Mouse (Mus musculus) kidney, postnatal 0 days (tissue): ENCODE data around the gene Ewsr1. TPM values are rescaled to one million over a fixed set of nuclear protein-coding genes. Genes with fewer than 3 reads are reported as not detected.

Experiments
- ATAC-seq: fragments of 200-750 bp; cut with Nextera tagmentation; replicated peaks from 2 replicates; pipeline ENCODE4 v1.8.0; 2017; ENCODE audit warnings: low read depth, moderate number of reproducible peaks, moderate TSS enrichment, moderate library complexity; ENCODE audit not compliant: low FRiP score
- DNase-seq: peaks from one replicate; pipeline ENCODE4 v3.0.0-alpha.2; 2016; ENCODE audit warnings: low spot score
- H3K27ac ChIP-seq: fragments of 300-500 bp; sonication (generic); 2 replicates; pipeline ENCODE4 v1.5.1; 2014; ENCODE audit warnings: mild to moderate bottlenecking
- H3K27me3 ChIP-seq: fragments of 300-500 bp; sonication (generic); 2 replicates; pipeline ENCODE4 v1.6.1; 2014; ENCODE audit warnings: low read length, mixed read lengths; ENCODE audit not compliant: insufficient read depth
- H3K36me3 ChIP-seq: fragments of 300-500 bp; sonication (generic); 2 replicates; pipeline ENCODE4 v1.6.1; 2014; ENCODE audit warnings: low read length, mixed read lengths; ENCODE audit not compliant: insufficient read depth
- H3K4me1 ChIP-seq: fragments of 300-500 bp; sonication (generic); replicated peaks from 2 replicates; pipeline ENCODE4 v1.6.1; 2014; ENCODE audit warnings: antibody characterized with exemption, low read length, mixed read lengths; ENCODE audit not compliant: insufficient read depth
- H3K4me2 ChIP-seq: fragments of 300-500 bp; sonication (generic); 2 replicates; pipeline ENCODE4 v1.6.1; 2014; ENCODE audit warnings: mild to moderate bottlenecking, low read length, moderate library complexity, mixed read lengths
- H3K4me3 ChIP-seq: fragments of 300-500 bp; sonication (generic); replicated peaks from 2 replicates; pipeline ENCODE4 v1.5.1; 2014; ENCODE audit warnings: low read depth, low read length
- H3K9ac ChIP-seq: fragments of 300-500 bp; sonication (generic); 2 replicates; pipeline ENCODE4 v1.6.1; 2014; ENCODE audit warnings: low read depth, low read length
- H3K9me3 ChIP-seq: fragments of 300-500 bp; sonication (generic); replicated peaks from 2 replicates; pipeline ENCODE4 v1.6.1; 2016; ENCODE audit warnings: low read length, inconsistent platforms, mixed read lengths
- CTCF ChIP-seq: IDR thresholded peaks from 2 replicates; pipeline ENCODE4 v1.5.1; 2016; ENCODE audit warnings: antibody characterized with exemption, low read depth, mild to moderate bottlenecking, moderate library complexity
- WGBS: fragments of 180-500 bp; shearing (Covaris S2); extraction: QIAGEN DNeasy Blood & Tissue Kit; methylation state at CpG from one replicate; pipeline ENCODE4 v1.1.7; 2014; 5-methylcytosine and 5-hydroxymethylcytosine counted together
- microRNA-seq: library from miRNA; unstranded; fragments of <30 nt; microRNA quantifications from one replicate; pipeline ENCODE4, GENCODE M21; 2016
- polyA plus RNA-seq: library from polyadenylated mRNA; unstranded; fragments of >200 nt; fragmentation: Nextera tagmentation; extraction: Ambion mirVana; gene quantifications from 2 replicates; pipeline ENCODE4 v1.2.1, GENCODE M21; 2015

Gene Ewsr1
- polyA plus RNA-seq, 1 experiment from 2014 or later: 477 TPM

- no peak for TF ChIP-seq CTCF
- WGBS: 78% methylated on average over 8 of the region's 8 CpGs
- Histone ChIP-seq H3K4me3 (no peak overlapping the region), H3K36me3 (peaks cover 63% of the 10 kb centered on the region), H3K4me1 (peaks cover 3% of the 10 kb centered on the region; the same call in 1 of the 2 replicates), H3K9me3 (no peaks in the 10 kb centered on the region), H3K27me3 (no peaks in the 10 kb centered on the region), H3K4me2 (no peak overlapping the region), H3K27ac (no peak overlapping the region), H3K9ac (no peak overlapping the region)
- no peak for DNase-seq
- no peak for ATAC-seq
Observed at GRCm38 (mm10) chr11:5037146-5037854, 61.8 kb downstream of the Ewsr1 start.

- WGBS: 66% methylated on average over 4 of the region's 4 CpGs
- H3K27me3 ChIP-seq: no peaks in the 10 kb centered on the region
- no peak for TF ChIP-seq CTCF
- H3K4me1 ChIP-seq: no peaks in the 10 kb centered on the region
- no peak overlapping the region for H3K4me3 ChIP-seq
- H3K36me3 ChIP-seq: peaks cover 67% of the 10 kb centered on the region
- ATAC-seq (no peak), DNase-seq (no peak)
- H3K9ac ChIP-seq: no peak overlapping the region
- H3K4me2 ChIP-seq: no peak overlapping the region
- H3K9me3 ChIP-seq: no peaks in the 10 kb centered on the region
- H3K27ac ChIP-seq: no peak overlapping the region
Observed at GRCm38 (mm10) chr11:5035421-5035820, 63.6 kb downstream of the Ewsr1 start.

GRCm38 (mm10) chr11:5033136-5033535 is 65.9 kb downstream of the Ewsr1 start:
- H3K9ac ChIP-seq: no peak overlapping the region
- H3K4me2 ChIP-seq: no peak overlapping the region
- no peaks in the 10 kb centered on the region for H3K9me3 ChIP-seq
- no peaks in the 10 kb centered on the region for H3K4me1 ChIP-seq
- ATAC-seq: no peak
- DNase-seq: no peak
- no peak for TF ChIP-seq CTCF
- no peak overlapping the region for H3K27ac ChIP-seq
- no peak overlapping the region for H3K4me3 ChIP-seq
- H3K27me3 ChIP-seq: no peaks in the 10 kb centered on the region
- WGBS: 80% methylated on average over 3 of the region's 3 CpGs
- H3K36me3 ChIP-seq: peaks cover 61% of the 10 kb centered on the region

- H3K4me2 ChIP-seq: no peak overlapping the region
- H3K4me3 ChIP-seq: no peak overlapping the region
- DNase-seq (no peak), ATAC-seq (no peak)
- no peaks in the 10 kb centered on the region for H3K4me1 ChIP-seq
- H3K27ac ChIP-seq: no peak overlapping the region
- peaks cover 60% of the 10 kb centered on the region for H3K36me3 ChIP-seq
- 88% methylated on average over 10 of the region's 10 CpGs for WGBS
- no peaks in the 10 kb centered on the region for H3K9me3 ChIP-seq
- no peak for TF ChIP-seq CTCF
- no peaks in the 10 kb centered on the region for H3K27me3 ChIP-seq
- no peak overlapping the region for H3K9ac ChIP-seq
Observed at GRCm38 (mm10) chr11:5032706-5033105, 66.4 kb downstream of the Ewsr1 start.

GRCm38 (mm10) chr11:5028228-5028627 is 70.8 kb downstream of the Ewsr1 start:
- Histone ChIP-seq H3K4me2 (no peak overlapping the region), H3K9me3 (no peaks in the 10 kb centered on the region), H3K27ac (no peak overlapping the region), H3K4me3 (no peak overlapping the region), H3K27me3 (no peaks in the 10 kb centered on the region), H3K9ac (no peak overlapping the region), H3K4me1 (no peaks in the 10 kb centered on the region), H3K36me3 (peaks cover 60% of the 10 kb centered on the region)
- WGBS: 90% methylated on average over 7 of the region's 7 CpGs
- no peak for DNase-seq
- no peak for ATAC-seq
- no peak for TF ChIP-seq CTCF

- H3K4me1 ChIP-seq: no peaks in the 10 kb centered on the region
- no peak overlapping the region for H3K4me3 ChIP-seq
- no peak overlapping the region for H3K9ac ChIP-seq
- DNase-seq (no peak), ATAC-seq (no peak)
- peaks cover 51% of the 10 kb centered on the region for H3K36me3 ChIP-seq
- H3K27me3 ChIP-seq: no peaks in the 10 kb centered on the region
- H3K4me2 ChIP-seq: no peak overlapping the region
- H3K9me3 ChIP-seq: no peaks in the 10 kb centered on the region
- TF ChIP-seq CTCF: no peak
- H3K27ac ChIP-seq: no peak overlapping the region
- WGBS: 100% methylated on average over 1 of the region's 1 CpGs
Observed at GRCm38 (mm10) chr11:5025108-5025507, 74.0 kb downstream of the Ewsr1 start.

Small RNA genes within 50 kb of the gene (microRNA-seq; reads per million reads assigned to microRNA genes)
- not detected for gene Gm47296

Other genes with a start within 250 kb of the Ewsr1 start
- 33.3 and 35.6 TPM in 2 replicates for gene Nf2, start 249.7 kb downstream of the Ewsr1 start, polyA plus RNA-seq
- 82.0 and 90.8 TPM in 2 replicates for gene Nipsnap1, start 225.3 kb downstream of the Ewsr1 start, polyA plus RNA-seq
- gene Thoc5, start 203.9 kb downstream of the Ewsr1 start, polyA plus RNA-seq: 27.3 and 29.8 TPM in 2 replicates
- 0.08 and 0.11 TPM in 2 replicates for gene Nefh, start 151.2 kb downstream of the Ewsr1 start, polyA plus RNA-seq
- gene Ap1b1, start 112.4 kb downstream of the Ewsr1 start, polyA plus RNA-seq: 54.5 and 61.6 TPM in 2 replicates
- 1.9 and 2.7 TPM in 2 replicates for gene Rasl10a, start 41.1 kb downstream of the Ewsr1 start, polyA plus RNA-seq
- gene Gas2l1, start 33.9 kb downstream of the Ewsr1 start, polyA plus RNA-seq: 27.2 and 30.3 TPM in 2 replicates
- gene Rhbdd3, start 340 bp downstream of the Ewsr1 start, polyA plus RNA-seq: 26.8 and 28.3 TPM in 2 replicates
- 174 and 180 TPM in 2 replicates for gene Emid1, start 53.0 kb upstream of the Ewsr1 start, polyA plus RNA-seq
- 18.3 and 20.0 TPM in 2 replicates for gene Kremen1, start 162.3 kb upstream of the Ewsr1 start, polyA plus RNA-seq